28 mouse cellular contexts compared by ENCODE assay signal in genomic region chr1:133431133-133431532, GRCm38 (mm10). TPM values are rescaled to one million over a fixed set of nuclear protein-coding genes. Genes with fewer than 3 reads are reported as not detected.
DNase-seq lines count a peak whose midpoint lies in the region; ATAC-seq lines count a peak whose summit lies in the region.
"Had no signal": no experiment of that assay in that cellular context is flagged by ENCODE, and none has a peak within 500 bp of the region (broad histone marks: within the 10 kb centered on the region; RNA-seq: fewer than 3 reads in every experiment).

No protein-coding gene starts in this region.

- peaks cover 2% of the 10 kb centered on the region; the same call in 1 of the 2 replicates for H3K27me3 ChIP-seq in liver, embryonic 15.5 days
- no peaks in the 10 kb centered on the region for H3K27me3 ChIP-seq in intestine, embryonic 15.5 days (replicated peaks)
- no peaks in the 10 kb centered on the region for H3K27me3 ChIP-seq in intestine, embryonic 16.5 days (replicated peaks; ENCODE audit: control insufficient read depth, insufficient read depth, low read length)
- H3K27me3 ChIP-seq: embryonic facial prominence, embryonic 13.5 days; forebrain, embryonic 12.5 days; forebrain, embryonic 15.5 days; heart, embryonic 12.5 days; heart, embryonic 15.5 days; hindbrain, embryonic 13.5 days had no signal

- no peaks in the 10 kb centered on the region for H3K36me3 ChIP-seq in liver, embryonic 15.5 days (replicated peaks)
- H3K36me3 ChIP-seq in intestine, embryonic 15.5 days = no peaks in the 10 kb centered on the region
- H3K36me3 ChIP-seq in intestine, embryonic 16.5 days (ENCODE audit: control insufficient read depth, insufficient read depth, low read length) = no peaks in the 10 kb centered on the region
- H3K36me3 ChIP-seq: embryonic facial prominence, embryonic 13.5 days; forebrain, embryonic 12.5 days; forebrain, embryonic 15.5 days; heart, embryonic 12.5 days; heart, embryonic 15.5 days; hindbrain, embryonic 13.5 days had no signal

- H3K27ac ChIP-seq in liver, embryonic 15.5 days (replicated peaks) = no peak overlapping the region
- no peak overlapping the region for H3K27ac ChIP-seq in intestine, embryonic 15.5 days
- no peak overlapping the region for H3K27ac ChIP-seq in intestine, embryonic 16.5 days (ENCODE audit: low read length)
- H3K27ac ChIP-seq: embryonic facial prominence, embryonic 10.5 days; embryonic facial prominence, embryonic 13.5 days; forebrain, embryonic 12.5 days; forebrain, embryonic 15.5 days; heart, embryonic 15.5 days; hindbrain, embryonic 10.5 days; hindbrain, embryonic 13.5 days had no signal

- peaks cover 4% of the 10 kb centered on the region; the same call in 1 of the 2 replicates for H3K9me3 ChIP-seq in liver, embryonic 15.5 days (replicated peaks)
- H3K9me3 ChIP-seq in intestine, embryonic 15.5 days = peaks cover 3% of the 10 kb centered on the region; the same call in 1 of the 2 replicates
- H3K9me3 ChIP-seq in intestine, embryonic 16.5 days (ENCODE audit: control insufficient read depth, low read length) = peaks cover 9% of the 10 kb centered on the region
- H3K9me3 ChIP-seq: heart, embryonic 15.5 days had no signal

- no peak overlapping the region for H3K4me2 ChIP-seq in liver, embryonic 15.5 days
- no peak overlapping the region for H3K4me2 ChIP-seq in intestine, embryonic 15.5 days (replicated peaks)
- no peak overlapping the region for H3K4me2 ChIP-seq in intestine, embryonic 16.5 days (ENCODE audit: low read depth, low read length)
- H3K4me2 ChIP-seq: embryonic facial prominence, embryonic 13.5 days; forebrain, embryonic 12.5 days; forebrain, embryonic 15.5 days; heart, embryonic 12.5 days; heart, embryonic 15.5 days; hindbrain, embryonic 13.5 days had no signal

- no peak overlapping the region for H3K4me3 ChIP-seq in liver, embryonic 15.5 days (replicated peaks)
- H3K4me3 ChIP-seq in intestine, embryonic 15.5 days (replicated peaks) = no peak overlapping the region
- H3K4me3 ChIP-seq in intestine, embryonic 16.5 days (ENCODE audit: low read length) = no peak overlapping the region
- H3K4me3 ChIP-seq: embryonic facial prominence, embryonic 10.5 days; embryonic facial prominence, embryonic 13.5 days; erythroblast, embryonic 14.5 days; forebrain, embryonic 12.5 days; forebrain, embryonic 15.5 days; heart, embryonic 12.5 days; heart, embryonic 15.5 days; hindbrain, embryonic 10.5 days; hindbrain, embryonic 13.5 days had no signal

- no peak for DNase-seq in liver
- no peak for DNase-seq in thymus, postnatal 0 days (ENCODE audit: low spot score)
- DNase-seq: adrenal gland, adult 2 months; adrenal gland, postnatal 14 days; cerebellum, adult 11-12 months; cerebellum, adult 8-10 months; cerebellum, postnatal 10 days; cerebellum, postnatal 36 days; embryo, embryonic 11 days; gastrocnemius, postnatal 25 days; heart, adult 18-20 months; heart, postnatal 10 days; heart, postnatal 36 days had no signal

- no peaks in the 10 kb centered on the region for H3K4me1 ChIP-seq in liver, embryonic 15.5 days (replicated peaks)
- peaks cover 9% of the 10 kb centered on the region for H3K4me1 ChIP-seq in intestine, embryonic 15.5 days (replicated peaks)
- H3K4me1 ChIP-seq in intestine, embryonic 16.5 days (ENCODE audit: control insufficient read depth, insufficient read depth, low read length) = peaks cover 5% of the 10 kb centered on the region

- no peak overlapping the region for H3K9ac ChIP-seq in liver, embryonic 15.5 days
- H3K9ac ChIP-seq in intestine, embryonic 15.5 days = no peak overlapping the region
- no peak overlapping the region for H3K9ac ChIP-seq in intestine, embryonic 16.5 days (ENCODE audit: low read depth, low read length)
- H3K9ac ChIP-seq: embryonic facial prominence, embryonic 13.5 days; forebrain, embryonic 12.5 days; forebrain, embryonic 15.5 days; heart, embryonic 12.5 days; heart, embryonic 15.5 days; hindbrain, embryonic 13.5 days had no signal

- 57% methylated on average over 2 of the region's 2 CpGs for WGBS in liver, embryonic 15.5 days (ENCODE audit: insufficient replicate concordance)
- WGBS in intestine, embryonic 15.5 days = 56% methylated on average over 2 of the region's 2 CpGs
- WGBS in intestine, embryonic 16.5 days = 66% methylated on average over 2 of the region's 2 CpGs

- ATAC-seq in liver, embryonic 15.5 days (ENCODE audit: insufficient read depth) = peak; percentile 34; the same call in 1 of the 2 replicates
- peak; percentile 61; the same call in 1 of the 2 replicates for ATAC-seq in intestine, embryonic 15.5 days
- peak; percentile 73 for ATAC-seq in intestine, embryonic 16.5 days
- no peak for ATAC-seq in megakaryocyte-erythroid progenitor cell, adult 5-6 weeks (replicated peaks; ENCODE audit: low FRiP score, low TSS enrichment, poor library complexity, severe bottlenecking)
- ATAC-seq: CD4-positive, CD25-positive, alpha-beta regulatory T cell, adult 4 months; forebrain, embryonic 15.5 days had no signal

RNA-seq across cellular contexts. Expression of gene Sox13, which starts 7.0 kb away (rescaled TPM):
- polyA plus RNA-seq in liver, embryonic 15.5 days (2015; fragmentation: Nextera tagmentation; extraction: Ambion mirVana) = 1.6 and 1.9 TPM in 2 replicates
- 9.0 and 11.4 TPM in 2 replicates for polyA plus RNA-seq in intestine, embryonic 15.5 days (2015; fragmentation: Nextera tagmentation; extraction: Ambion mirVana)
- 5.5 and 7.0 TPM in 2 replicates for polyA plus RNA-seq in intestine, embryonic 16.5 days (2015; fragmentation: Nextera tagmentation; extraction: Ambion mirVana)
- total RNA-seq in megakaryocyte-erythroid progenitor cell, adult 5-6 weeks (2014; fragmentation: Nextera tagmentation) = 0.33 and 3.8 TPM in 2 replicates
- total RNA-seq in megakaryocyte-erythroid progenitor cell, adult 5-6 weeks (2017) = 0.69 TPM in 1 of 2 replicates, not detected in the other
- 14.6 and 15.2 TPM in 2 replicates for polyA plus RNA-seq in thymus, postnatal 0 days (2015; fragmentation: Nextera tagmentation; extraction: Ambion mirVana)
- total RNA-seq: MEL had no signal
- polyA plus RNA-seq: CD4-positive, CD25-positive, alpha-beta regulatory T cell, adult 4 months had no signal
